Mouse (Mus musculus): ENCODE results near the gene Togaram2. TPM values are rescaled to one million over a fixed set of nuclear protein-coding genes. Genes with fewer than 3 reads are reported as not detected.
A peak's percentile ranks its signal among the peaks of the same experiment; 100 is the strongest.

Togaram2 gene
- polyA plus RNA-seq, 1 experiment from 2014 or later: 1.0 TPM

DNA sequence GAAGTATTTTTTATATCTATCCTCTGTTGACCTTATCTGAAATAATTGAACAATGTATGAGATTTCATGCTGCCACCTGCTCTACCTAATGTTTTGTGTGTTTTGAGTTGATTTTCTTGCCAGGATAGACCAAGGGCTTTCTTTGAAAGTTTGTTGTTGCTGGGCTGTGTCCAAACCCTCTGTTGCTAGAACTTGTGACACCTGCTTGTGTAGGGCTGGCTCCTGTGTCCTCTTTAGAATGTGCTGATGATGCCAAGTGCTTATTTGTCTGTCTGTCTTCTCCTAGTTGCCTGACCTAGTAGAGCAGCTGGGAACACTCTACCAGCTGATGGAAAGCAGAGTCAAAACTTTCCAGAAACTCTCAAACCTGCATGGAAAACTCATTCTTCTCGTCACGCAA lies 20.6 kb upstream of the Togaram2 start:
- no peak overlapping the region for H3K4me2 ChIP-seq (replicated peaks)
- WGBS: 92% methylated on average over 2 of the region's 2 CpGs
- no peaks in the 10 kb centered on the region for H3K9me3 ChIP-seq (ENCODE audit: control insufficient read depth, low read length)
- no peak for ATAC-seq (ENCODE audit: low FRiP score)
- no peak overlapping the region for H3K27ac ChIP-seq
- no peaks in the 10 kb centered on the region for H3K4me1 ChIP-seq (replicated peaks; ENCODE audit: control insufficient read depth, insufficient read depth, low read length)
- H3K9ac ChIP-seq: no peak overlapping the region
- DNase-seq (ENCODE audit: low spot score): no peak
- no peaks in the 10 kb centered on the region for H3K27me3 ChIP-seq (ENCODE audit: control insufficient read depth, insufficient read depth, low read length)
- H3K36me3 ChIP-seq (replicated peaks; ENCODE audit: control insufficient read depth, insufficient read depth): peaks cover 76% of the 10 kb centered on the region
- no peak overlapping the region for H3K4me3 ChIP-seq (replicated peaks; ENCODE audit: low read length)

DNA sequence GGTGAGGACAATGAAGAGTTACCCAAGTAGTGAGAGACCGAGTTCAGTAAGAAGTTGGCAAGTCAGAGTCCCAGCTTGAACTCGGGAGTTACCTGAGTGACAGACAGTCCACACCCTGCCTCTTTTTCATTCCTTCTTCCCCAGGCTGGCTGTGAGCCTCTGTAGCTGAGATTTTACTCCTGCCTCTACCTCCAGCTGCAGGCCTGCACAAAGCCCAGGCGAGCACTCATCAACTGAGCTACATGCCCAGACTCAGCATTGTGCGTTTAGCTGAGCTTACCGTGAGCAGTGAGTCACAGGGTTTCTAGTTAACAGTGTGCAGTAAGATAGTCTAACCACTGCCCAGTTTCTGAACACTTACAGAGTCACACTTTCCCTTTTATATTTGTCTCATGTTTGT lies 20.1 kb upstream of the Togaram2 start:
- Histone ChIP-seq H3K9me3 (ENCODE audit: control insufficient read depth, low read length) (no peaks in the 10 kb centered on the region), H3K4me1 (replicated peaks; ENCODE audit: control insufficient read depth, insufficient read depth, low read length) (no peaks in the 10 kb centered on the region), H3K27me3 (ENCODE audit: control insufficient read depth, insufficient read depth, low read length) (no peaks in the 10 kb centered on the region), H3K36me3 (replicated peaks; ENCODE audit: control insufficient read depth, insufficient read depth) (peaks cover 79% of the 10 kb centered on the region), H3K9ac (no peak overlapping the region), H3K4me3 (replicated peaks; ENCODE audit: low read length) (no peak overlapping the region), H3K27ac (no peak overlapping the region), H3K4me2 (replicated peaks) (no peak overlapping the region)
- WGBS: 91% methylated on average over 5 of the region's 5 CpGs
- ATAC-seq (ENCODE audit: low FRiP score): no peak
- no peak for DNase-seq (ENCODE audit: low spot score)

DNA sequence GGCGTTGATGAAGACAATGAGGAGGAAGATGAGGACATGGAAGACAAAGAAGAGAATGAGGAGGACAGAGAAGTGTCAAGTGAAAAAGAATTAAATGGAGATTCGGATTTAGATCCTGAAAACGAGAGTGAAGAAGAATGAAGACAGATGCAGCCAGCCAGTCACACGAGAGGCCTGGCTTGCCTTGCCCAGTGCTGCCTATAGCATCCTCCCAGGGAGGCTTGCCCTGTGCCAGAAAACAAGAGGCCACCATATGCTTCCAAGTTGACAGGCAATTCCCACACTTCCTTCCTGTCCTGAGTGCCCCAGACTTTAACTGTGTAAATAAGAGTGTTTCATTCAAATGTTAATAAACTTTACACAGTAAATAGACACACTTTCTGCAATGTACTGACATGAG lies 15.5 kb upstream of the Togaram2 start:
- no peak for ATAC-seq (ENCODE audit: low FRiP score)
- H3K9me3 ChIP-seq (ENCODE audit: control insufficient read depth, low read length): no peaks in the 10 kb centered on the region
- H3K36me3 ChIP-seq (replicated peaks; ENCODE audit: control insufficient read depth, insufficient read depth): peaks cover 66% of the 10 kb centered on the region
- H3K4me2 ChIP-seq (replicated peaks): no peak overlapping the region
- no peak for DNase-seq (ENCODE audit: low spot score)
- whole genome bisulfite sequencing: 82% methylated on average over 4 of the region's 4 CpGs
- H3K4me1 ChIP-seq (replicated peaks; ENCODE audit: control insufficient read depth, insufficient read depth, low read length): no peaks in the 10 kb centered on the region
- H3K9ac ChIP-seq: no peak overlapping the region
- H3K27ac ChIP-seq: no peak overlapping the region
- H3K27me3 ChIP-seq (ENCODE audit: control insufficient read depth, insufficient read depth, low read length): no peaks in the 10 kb centered on the region
- no peak overlapping the region for H3K4me3 ChIP-seq (replicated peaks; ENCODE audit: low read length)

DNA sequence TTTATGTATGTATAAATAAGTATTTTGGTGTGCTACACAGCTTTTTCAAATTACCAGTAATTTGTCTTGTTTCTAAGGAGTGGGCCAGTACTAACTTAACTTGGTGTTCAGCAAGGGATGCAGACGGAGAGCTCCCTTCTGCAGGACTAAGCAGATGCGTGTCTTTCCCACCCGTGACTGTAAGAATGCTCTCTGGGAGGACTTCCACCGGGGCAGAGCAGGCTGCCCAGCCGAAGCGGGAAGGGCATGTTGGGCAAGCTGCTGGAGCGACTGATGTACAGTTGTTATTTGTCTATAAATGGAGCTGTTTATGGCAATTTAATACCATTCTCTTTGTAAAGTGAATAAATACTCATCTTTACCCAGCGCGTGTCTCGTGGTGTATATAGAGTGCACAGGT lies 14.4 kb upstream of the Togaram2 start:
- WGBS: 90% methylated on average over 10 of the region's 10 CpGs

DNA sequence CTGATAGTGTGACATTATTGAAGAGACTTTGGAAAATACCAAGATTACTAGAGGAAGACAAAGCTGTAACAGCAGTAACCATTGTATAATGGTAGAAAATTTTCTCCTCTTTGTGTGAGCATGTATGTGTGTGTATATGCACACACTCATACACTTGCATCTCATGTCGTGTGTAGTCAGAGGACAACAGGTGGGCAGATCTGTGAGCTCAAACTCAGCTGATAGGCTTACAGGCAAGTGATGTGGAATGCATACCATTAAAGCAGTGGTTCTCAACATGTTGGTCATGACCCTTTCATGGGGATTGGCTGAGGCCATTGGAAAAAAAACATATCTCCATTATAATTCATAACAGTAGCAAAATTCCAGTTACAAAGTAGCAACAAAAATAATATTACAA lies 12.7 kb upstream of the Togaram2 start:
- Histone ChIP-seq H3K4me3 (replicated peaks; ENCODE audit: low read length) (no peak overlapping the region), H3K36me3 (replicated peaks; ENCODE audit: control insufficient read depth, insufficient read depth) (peaks cover 43% of the 10 kb centered on the region), H3K9ac (no peak overlapping the region), H3K27me3 (ENCODE audit: control insufficient read depth, insufficient read depth, low read length) (no peaks in the 10 kb centered on the region), H3K4me2 (replicated peaks) (no peak overlapping the region), H3K4me1 (replicated peaks; ENCODE audit: control insufficient read depth, insufficient read depth, low read length) (no peaks in the 10 kb centered on the region), H3K9me3 (ENCODE audit: control insufficient read depth, low read length) (no peaks in the 10 kb centered on the region), H3K27ac (no peak overlapping the region)
- DNase-seq (ENCODE audit: low spot score): no peak
- no peak for ATAC-seq (ENCODE audit: low FRiP score)
- WGBS: 45% methylated on average over 1 of the region's 1 CpGs

More for the DNA sequence above, 14.4 kb upstream of the Togaram2 start:
- Histone ChIP-seq H3K27me3 (ENCODE audit: control insufficient read depth, insufficient read depth, low read length) (no peaks in the 10 kb centered on the region), H3K9me3 (ENCODE audit: control insufficient read depth, low read length) (no peaks in the 10 kb centered on the region), H3K9ac (no peak overlapping the region), H3K4me3 (replicated peaks; ENCODE audit: low read length) (no peak overlapping the region), H3K36me3 (replicated peaks; ENCODE audit: control insufficient read depth, insufficient read depth) (peaks cover 57% of the 10 kb centered on the region), H3K4me1 (replicated peaks; ENCODE audit: control insufficient read depth, insufficient read depth, low read length) (no peaks in the 10 kb centered on the region), H3K4me2 (replicated peaks) (no peak overlapping the region), H3K27ac (no peak overlapping the region)
- ATAC-seq (ENCODE audit: low FRiP score): no peak
- no peak for DNase-seq (ENCODE audit: low spot score)

DNA sequence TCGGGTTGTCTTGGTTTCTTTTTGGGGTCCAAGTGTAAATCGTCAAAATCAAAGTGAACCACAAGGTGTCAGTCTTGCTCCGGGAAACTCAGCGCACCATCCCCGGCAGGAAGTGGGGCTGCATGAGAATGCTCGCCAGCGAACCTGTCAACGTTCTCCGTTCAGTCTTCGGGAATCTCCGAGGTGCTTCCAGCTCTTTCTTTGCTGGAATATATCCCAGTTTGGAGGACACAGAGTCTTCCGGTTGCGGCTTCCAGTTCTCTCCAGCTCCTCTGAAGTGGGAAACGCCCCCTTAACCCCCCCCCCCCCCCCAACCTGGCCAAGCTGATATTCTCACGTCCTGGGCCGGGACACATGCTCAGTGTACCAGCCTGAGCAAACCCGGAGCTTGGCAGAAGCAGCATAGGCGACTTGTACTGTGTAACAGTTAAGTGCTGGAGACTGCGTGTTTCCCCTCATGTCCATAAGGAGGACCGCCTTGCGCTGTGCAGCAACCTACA lies 10.3 kb upstream of the Togaram2 start:
- H3K4me2 ChIP-seq (replicated peaks): peak overlapping the region; percentile 65
- peak; percentile 91 for DNase-seq (ENCODE audit: low spot score)
- H3K27ac ChIP-seq: no peak overlapping the region
- H3K27me3 ChIP-seq (ENCODE audit: control insufficient read depth, insufficient read depth, low read length): no peaks in the 10 kb centered on the region
- no peaks in the 10 kb centered on the region for H3K9me3 ChIP-seq (ENCODE audit: control insufficient read depth, low read length)
- WGBS: 10% methylated on average over 21 of the region's 21 CpGs
- peaks cover 19% of the 10 kb centered on the region for H3K36me3 ChIP-seq (replicated peaks; ENCODE audit: control insufficient read depth, insufficient read depth)
- H3K4me3 ChIP-seq (replicated peaks; ENCODE audit: low read length): peak overlapping the region; percentile 25
- peak; percentile 87 for ATAC-seq (ENCODE audit: low FRiP score)
- H3K9ac ChIP-seq: peak overlapping the region; percentile 24; the same call in 1 of the 2 replicates
- no peaks in the 10 kb centered on the region for H3K4me1 ChIP-seq (replicated peaks; ENCODE audit: control insufficient read depth, insufficient read depth, low read length)

DNA sequence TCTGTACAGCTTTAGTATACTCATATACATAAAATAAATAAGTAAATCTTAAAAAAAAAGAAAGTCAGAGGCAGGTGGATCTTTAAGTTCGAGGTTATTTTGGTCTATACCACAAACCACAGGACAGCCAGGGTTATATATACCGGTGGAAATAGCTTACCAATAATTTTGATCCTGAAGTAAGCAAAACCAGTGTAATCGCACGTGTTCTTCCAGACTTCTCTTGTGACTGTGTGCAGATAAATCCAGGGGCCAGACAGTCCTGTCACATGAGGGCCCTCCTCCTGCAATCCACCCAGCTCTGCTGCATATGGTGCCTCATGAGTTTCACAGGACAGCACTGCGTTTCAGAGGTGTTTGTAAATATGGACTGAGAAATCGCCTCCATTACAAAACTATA lies 9.6 kb upstream of the Togaram2 start:
- no peaks in the 10 kb centered on the region for H3K27me3 ChIP-seq (ENCODE audit: control insufficient read depth, insufficient read depth, low read length)
- H3K4me2 ChIP-seq (replicated peaks): no peak overlapping the region
- no peak for DNase-seq (ENCODE audit: low spot score)
- no peak for ATAC-seq (ENCODE audit: low FRiP score)
- no peak overlapping the region for H3K9ac ChIP-seq
- no peak overlapping the region for H3K4me3 ChIP-seq (replicated peaks; ENCODE audit: low read length)
- H3K27ac ChIP-seq: no peak overlapping the region
- 91% methylated on average over 6 of the region's 6 CpGs for WGBS
- no peaks in the 10 kb centered on the region for H3K4me1 ChIP-seq (replicated peaks; ENCODE audit: control insufficient read depth, insufficient read depth, low read length)
- peaks cover 13% of the 10 kb centered on the region for H3K36me3 ChIP-seq (replicated peaks; ENCODE audit: control insufficient read depth, insufficient read depth)
- no peaks in the 10 kb centered on the region for H3K9me3 ChIP-seq (ENCODE audit: control insufficient read depth, low read length)

DNA sequence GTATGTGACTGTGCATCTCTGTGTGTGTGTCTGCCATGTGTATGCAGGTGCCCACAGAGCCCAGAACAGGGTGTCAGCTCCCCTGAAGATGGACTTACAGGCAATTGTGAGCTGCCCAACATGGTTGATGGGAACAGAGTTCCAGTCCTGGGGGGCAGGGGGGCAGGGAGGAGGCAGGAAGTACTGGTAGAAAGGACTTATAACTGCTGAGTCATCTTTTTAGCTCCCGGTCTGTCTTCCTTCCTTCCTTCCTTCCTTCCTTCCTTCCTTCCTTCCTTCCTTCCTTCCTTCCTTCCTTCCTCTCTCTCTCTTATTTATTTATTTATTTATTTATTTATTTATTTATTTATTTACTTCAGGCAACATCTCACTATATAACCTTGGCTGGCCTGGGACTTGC lies 8.9 kb upstream of the Togaram2 start:
- Histone ChIP-seq H3K27ac (no peak overlapping the region), H3K36me3 (replicated peaks; ENCODE audit: control insufficient read depth, insufficient read depth) (peaks cover 7% of the 10 kb centered on the region), H3K4me3 (replicated peaks; ENCODE audit: low read length) (no peak overlapping the region), H3K27me3 (ENCODE audit: control insufficient read depth, insufficient read depth, low read length) (no peaks in the 10 kb centered on the region), H3K9me3 (ENCODE audit: control insufficient read depth, low read length) (no peaks in the 10 kb centered on the region), H3K9ac (no peak overlapping the region), H3K4me1 (replicated peaks; ENCODE audit: control insufficient read depth, insufficient read depth, low read length) (no peaks in the 10 kb centered on the region), H3K4me2 (replicated peaks) (no peak overlapping the region)
- DNase-seq (ENCODE audit: low spot score) (no peak), ATAC-seq (ENCODE audit: low FRiP score) (no peak)
- 81% methylated on average over 1 of the region's 1 CpGs for WGBS

DNA sequence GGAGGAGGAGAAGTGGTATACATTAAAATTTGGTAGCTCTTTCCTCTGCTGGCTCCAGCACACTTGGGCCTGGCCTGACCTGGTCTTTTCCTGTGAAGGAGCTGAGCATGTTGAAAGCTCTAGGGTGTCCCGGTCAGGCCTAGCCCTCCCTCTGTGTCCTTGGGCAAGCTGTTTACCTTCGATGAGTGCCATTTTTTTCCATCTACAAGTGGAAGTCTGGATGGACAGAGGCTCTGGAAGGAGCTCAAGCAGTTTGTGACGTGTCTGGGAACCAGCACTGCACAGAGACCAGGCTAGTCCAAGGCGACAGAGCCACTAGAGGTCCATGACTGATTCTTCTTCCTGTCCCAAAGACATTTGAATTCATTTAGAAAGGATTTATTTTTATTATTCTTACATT lies 7.9 kb upstream of the Togaram2 start:
- H3K9me3 ChIP-seq (ENCODE audit: control insufficient read depth, low read length): no peaks in the 10 kb centered on the region
- no peak overlapping the region for H3K27ac ChIP-seq
- no peaks in the 10 kb centered on the region for H3K4me1 ChIP-seq (replicated peaks; ENCODE audit: control insufficient read depth, insufficient read depth, low read length)
- H3K4me2 ChIP-seq (replicated peaks): no peak overlapping the region
- no peak for ATAC-seq (ENCODE audit: low FRiP score)
- no peak for DNase-seq (ENCODE audit: low spot score)
- 83% methylated on average over 4 of the region's 4 CpGs for WGBS
- no peak overlapping the region for H3K4me3 ChIP-seq (replicated peaks; ENCODE audit: low read length)
- no peaks in the 10 kb centered on the region for H3K27me3 ChIP-seq (ENCODE audit: control insufficient read depth, insufficient read depth, low read length)
- H3K36me3 ChIP-seq (replicated peaks; ENCODE audit: control insufficient read depth, insufficient read depth): no peaks in the 10 kb centered on the region
- no peak overlapping the region for H3K9ac ChIP-seq

DNA sequence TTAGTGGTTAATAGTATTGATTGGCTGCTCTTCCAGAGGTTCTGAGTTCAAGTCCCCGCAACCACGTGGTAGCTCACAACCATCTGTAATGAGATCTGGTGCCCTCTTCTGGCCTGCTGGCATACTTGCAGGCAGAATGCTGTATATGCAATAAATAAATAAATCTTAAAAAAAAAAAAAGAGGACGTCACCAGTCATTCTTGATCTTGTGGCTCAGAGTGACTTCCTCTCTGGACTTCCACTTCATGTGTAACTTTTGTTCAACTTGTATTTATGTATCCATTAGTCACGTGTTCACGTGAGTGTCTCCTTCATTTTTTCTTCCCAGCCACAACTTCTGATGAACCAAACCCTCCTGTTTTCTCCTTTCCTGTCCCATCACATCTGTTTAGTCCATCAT lies 3.5 kb upstream of the Togaram2 start:
- Histone ChIP-seq H3K27me3 (ENCODE audit: control insufficient read depth, insufficient read depth, low read length) (no peaks in the 10 kb centered on the region), H3K9ac (no peak overlapping the region), H3K36me3 (replicated peaks; ENCODE audit: control insufficient read depth, insufficient read depth) (no peaks in the 10 kb centered on the region), H3K27ac (no peak overlapping the region), H3K4me3 (replicated peaks; ENCODE audit: low read length) (no peak overlapping the region), H3K4me2 (replicated peaks) (no peak overlapping the region), H3K4me1 (replicated peaks; ENCODE audit: control insufficient read depth, insufficient read depth, low read length) (no peaks in the 10 kb centered on the region; the same call in 1 of the 2 replicates), H3K9me3 (ENCODE audit: control insufficient read depth, low read length) (no peaks in the 10 kb centered on the region)
- no peak for ATAC-seq (ENCODE audit: low FRiP score)
- 89% methylated on average over 5 of the region's 5 CpGs for WGBS
- DNase-seq (ENCODE audit: low spot score): no peak

Measured in hindbrain, embryonic 14.5 days (tissue).